Mouse (Mus musculus) neural tube, embryonic 15.5 days (tissue): ENCODE measurements around the gene Mcm5. TPM values are rescaled to one million over a fixed set of nuclear protein-coding genes. Genes with fewer than 3 reads are reported as not detected.

ENCODE experiments used
- ATAC-seq: fragments of 200-750 bp; cut with Nextera tagmentation; 2 replicates; pipeline ENCODE4 v1.8.0; 2017; ENCODE audit warnings: mild to moderate bottlenecking, moderate TSS enrichment, moderate library complexity; ENCODE audit not compliant: low FRiP score
- H3K27ac ChIP-seq: fragments of 300-500 bp; sonication (generic); replicated peaks from 2 replicates; pipeline ENCODE4 v1.5.1; 2015; ENCODE audit warnings: mild to moderate bottlenecking, inconsistent platforms
- H3K27me3 ChIP-seq: fragments of 300-500 bp; sonication (generic); replicated peaks from 2 replicates; pipeline ENCODE4 v1.6.1; 2015; ENCODE audit warnings: inconsistent platforms
- H3K36me3 ChIP-seq: fragments of 300-500 bp; sonication (generic); 2 replicates; pipeline ENCODE4 v1.6.1; 2015; ENCODE audit warnings: inconsistent platforms
- H3K4me1 ChIP-seq: fragments of 300-500 bp; sonication (generic); 2 replicates; pipeline ENCODE4 v1.6.1; 2015; ENCODE audit warnings: inconsistent platforms
- H3K4me2 ChIP-seq: fragments of 300-500 bp; sonication (generic); 2 replicates; pipeline ENCODE4 v1.6.1; 2015; ENCODE audit warnings: inconsistent platforms, mild to moderate bottlenecking, moderate library complexity
- H3K4me3 ChIP-seq: fragments of 300-500 bp; sonication (generic); replicated peaks from 2 replicates; pipeline ENCODE4 v1.5.1; 2015; ENCODE audit warnings: mild to moderate bottlenecking, inconsistent platforms
- H3K9ac ChIP-seq: fragments of 300-500 bp; sonication (generic); replicated peaks from 2 replicates; pipeline ENCODE4 v1.6.1; 2015; ENCODE audit warnings: mild to moderate bottlenecking, inconsistent platforms
- H3K9me3 ChIP-seq: fragments of 300-500 bp; sonication (generic); replicated peaks from 2 replicates; pipeline ENCODE4 v1.6.1; 2016; ENCODE audit warnings: inconsistent platforms
- WGBS: fragments of 180-500 bp; shearing (Covaris S2); methylation state at CpG from one replicate; pipeline ENCODE4 v1.1.7; 2015; ENCODE audit warnings: mixed read lengths; 5-methylcytosine and 5-hydroxymethylcytosine counted together
- polyA plus RNA-seq: library from polyadenylated mRNA; unstranded; fragments of >200 nt; fragmentation: Nextera tagmentation; extraction: Ambion mirVana; gene quantifications from 2 replicates; pipeline ENCODE4 v1.2.1, GENCODE M21; 2015

Mcm5 gene
- polyA plus RNA-seq, 1 experiment from 2014 or later: 25.7 TPM

DNA sequence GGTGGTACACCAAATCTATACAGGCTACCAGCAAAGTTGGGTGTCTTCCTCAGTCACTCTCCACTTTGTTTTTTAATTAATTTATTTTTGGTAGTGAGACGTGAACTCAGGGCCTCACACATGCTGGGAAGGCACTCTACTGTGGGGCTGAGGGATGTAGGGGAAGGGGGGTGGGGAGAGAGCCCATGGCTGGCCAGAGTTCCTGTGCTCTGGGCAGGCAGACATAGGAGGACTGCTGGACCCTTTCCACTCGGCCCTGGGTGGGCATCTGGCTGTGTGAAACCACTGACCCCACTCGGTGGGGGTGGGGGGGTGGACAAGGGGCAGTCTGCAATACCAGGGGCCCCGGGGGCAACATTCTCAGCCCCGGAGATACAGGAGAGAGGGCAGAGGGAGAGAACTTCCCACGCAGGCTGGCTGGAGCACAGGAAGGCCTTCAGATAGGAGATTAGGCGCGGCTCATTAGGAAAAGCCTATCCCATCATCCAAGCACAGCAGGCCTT, 5.9 kb upstream of the Mcm5 start:
- no peak overlapping the region for H3K4me3 ChIP-seq
- ATAC-seq: no peak
- no peaks in the 10 kb centered on the region for H3K27me3 ChIP-seq
- H3K27ac ChIP-seq: no peak overlapping the region
- no peaks in the 10 kb centered on the region for H3K36me3 ChIP-seq
- H3K9me3 ChIP-seq: no peaks in the 10 kb centered on the region
- H3K4me2 ChIP-seq: no peak overlapping the region
- peaks cover 3% of the 10 kb centered on the region; the same call in 1 of the 2 replicates for H3K4me1 ChIP-seq
- no peak overlapping the region for H3K9ac ChIP-seq
- WGBS: 18% methylated on average over 8 of the region's 8 CpGs

- 0% methylated on average over 9 of the region's 9 CpGs for WGBS
- Histone ChIP-seq H3K27ac (peak overlapping the region; percentile 80), H3K4me2 (peak overlapping the region; percentile 94), H3K9me3 (no peaks in the 10 kb centered on the region), H3K36me3 (peaks cover 14% of the 10 kb centered on the region), H3K4me1 (peaks cover 18% of the 10 kb centered on the region), H3K9ac (peak overlapping the region; percentile 58), H3K4me3 (peak overlapping the region; percentile 83), H3K27me3 (no peaks in the 10 kb centered on the region)
- peak; percentile 88 for ATAC-seq
Measured at GRCm38 (mm10) chr8:75108527-75109235, 688 bp upstream of the Mcm5 start.

- no peak for ATAC-seq
- Histone ChIP-seq H3K36me3 (peaks cover 14% of the 10 kb centered on the region), H3K9ac (peak overlapping the region; percentile 42; the same call in 1 of the 2 replicates), H3K4me1 (peaks cover 18% of the 10 kb centered on the region), H3K27me3 (no peaks in the 10 kb centered on the region), H3K9me3 (no peaks in the 10 kb centered on the region), H3K4me2 (peak overlapping the region; percentile 94), H3K4me3 (peak overlapping the region; percentile 83), H3K27ac (no peak overlapping the region)
- 18% methylated on average over 13 of the region's 13 CpGs for WGBS
Measured at GRCm38 (mm10) chr8:75110093-75110492, 724 bp downstream of the Mcm5 start.

GRCm38 (mm10) chr8:75118505-75118904, 9.1 kb downstream of the Mcm5 start:
- H3K4me2 ChIP-seq: no peak overlapping the region
- peaks cover 50% of the 10 kb centered on the region for H3K36me3 ChIP-seq
- H3K4me3 ChIP-seq: no peak overlapping the region
- no peaks in the 10 kb centered on the region for H3K9me3 ChIP-seq
- no peak overlapping the region for H3K9ac ChIP-seq
- H3K27me3 ChIP-seq: no peaks in the 10 kb centered on the region
- no peak overlapping the region for H3K27ac ChIP-seq
- WGBS: 97% methylated on average over 1 of the region's 1 CpGs
- no peak for ATAC-seq
- H3K4me1 ChIP-seq: no peaks in the 10 kb centered on the region

GRCm38 (mm10) chr8:75119287-75119686, 9.9 kb downstream of the Mcm5 start:
- Histone ChIP-seq H3K4me2 (no peak overlapping the region), H3K36me3 (peaks cover 50% of the 10 kb centered on the region), H3K4me3 (no peak overlapping the region), H3K27ac (no peak overlapping the region), H3K9me3 (no peaks in the 10 kb centered on the region), H3K9ac (no peak overlapping the region), H3K27me3 (no peaks in the 10 kb centered on the region), H3K4me1 (no peaks in the 10 kb centered on the region)
- WGBS: 93% methylated on average over 2 of the region's 2 CpGs
- ATAC-seq: no peak

DNA sequence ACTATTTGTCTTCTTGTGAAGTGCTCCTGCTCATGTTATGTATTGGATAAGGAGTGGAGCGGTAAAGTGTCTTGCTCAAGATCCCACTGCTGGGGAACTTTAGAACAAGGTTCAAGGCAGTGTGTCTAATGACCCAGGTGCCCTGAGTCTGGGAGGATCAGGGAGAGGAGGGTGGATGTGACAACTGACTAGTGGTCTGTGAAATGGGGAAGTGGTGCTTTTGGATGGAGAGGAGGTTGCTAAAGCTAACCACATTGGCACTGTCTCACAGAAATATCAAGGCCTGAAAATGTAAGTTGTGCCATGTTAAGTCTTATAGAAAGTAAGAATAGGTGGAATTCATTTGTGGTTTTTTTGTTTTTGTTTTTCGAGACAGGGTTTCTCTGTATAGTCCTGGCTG, 10.4 kb downstream of the Mcm5 start:
- peaks cover 53% of the 10 kb centered on the region for H3K36me3 ChIP-seq
- 95% methylated on average over 2 of the region's 2 CpGs for WGBS
- H3K9ac ChIP-seq: no peak overlapping the region
- H3K4me3 ChIP-seq: no peak overlapping the region
- ATAC-seq: no peak
- no peak overlapping the region for H3K27ac ChIP-seq
- no peaks in the 10 kb centered on the region for H3K27me3 ChIP-seq
- no peak overlapping the region for H3K4me2 ChIP-seq
- no peaks in the 10 kb centered on the region for H3K4me1 ChIP-seq
- H3K9me3 ChIP-seq: no peaks in the 10 kb centered on the region

GRCm38 (mm10) chr8:75127406-75127805, 18.0 kb downstream of the Mcm5 start:
- Histone ChIP-seq H3K4me3 (no peak overlapping the region), H3K36me3 (peaks cover 35% of the 10 kb centered on the region), H3K9ac (no peak overlapping the region), H3K9me3 (no peaks in the 10 kb centered on the region), H3K4me2 (no peak overlapping the region), H3K27me3 (no peaks in the 10 kb centered on the region), H3K27ac (no peak overlapping the region), H3K4me1 (no peaks in the 10 kb centered on the region)
- ATAC-seq: no peak
- 24% methylated on average over 1 of the region's 1 CpGs for WGBS

GRCm38 (mm10) chr8:75132485-75132884, 23.1 kb downstream of the Mcm5 start:
- H3K4me1 ChIP-seq: peaks cover 12% of the 10 kb centered on the region
- ATAC-seq: no peak
- no peaks in the 10 kb centered on the region for H3K27me3 ChIP-seq
- H3K4me2 ChIP-seq: no peak overlapping the region
- 18% methylated on average over 3 of the region's 3 CpGs for WGBS
- no peak overlapping the region for H3K4me3 ChIP-seq
- no peaks in the 10 kb centered on the region for H3K9me3 ChIP-seq
- H3K36me3 ChIP-seq: peaks cover 5% of the 10 kb centered on the region; the same call in 1 of the 2 replicates
- no peak overlapping the region for H3K27ac ChIP-seq
- H3K9ac ChIP-seq: no peak overlapping the region

DNA sequence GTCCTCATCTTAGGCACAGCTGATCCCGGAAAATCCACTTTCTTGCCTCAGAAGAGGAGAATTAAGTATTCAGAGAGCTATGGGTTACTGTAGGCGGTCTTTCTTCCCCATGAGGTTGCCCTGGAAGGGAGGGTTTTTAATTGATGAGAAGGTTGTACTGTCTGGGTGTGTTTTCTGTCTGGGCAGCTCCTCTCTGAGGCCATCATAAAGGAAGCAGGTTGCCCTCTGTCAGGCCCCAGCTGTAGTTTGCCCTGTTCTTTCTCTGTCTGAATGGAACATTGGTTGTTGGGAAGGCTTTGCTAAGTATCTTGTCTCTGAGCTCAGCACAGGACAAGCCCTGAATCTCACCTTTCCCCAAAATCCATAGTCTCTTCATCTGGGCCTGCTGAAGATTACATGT, 24.0 kb downstream of the Mcm5 start:
- WGBS: 76% methylated on average over 2 of the region's 2 CpGs
- H3K9me3 ChIP-seq: no peaks in the 10 kb centered on the region

DNA sequence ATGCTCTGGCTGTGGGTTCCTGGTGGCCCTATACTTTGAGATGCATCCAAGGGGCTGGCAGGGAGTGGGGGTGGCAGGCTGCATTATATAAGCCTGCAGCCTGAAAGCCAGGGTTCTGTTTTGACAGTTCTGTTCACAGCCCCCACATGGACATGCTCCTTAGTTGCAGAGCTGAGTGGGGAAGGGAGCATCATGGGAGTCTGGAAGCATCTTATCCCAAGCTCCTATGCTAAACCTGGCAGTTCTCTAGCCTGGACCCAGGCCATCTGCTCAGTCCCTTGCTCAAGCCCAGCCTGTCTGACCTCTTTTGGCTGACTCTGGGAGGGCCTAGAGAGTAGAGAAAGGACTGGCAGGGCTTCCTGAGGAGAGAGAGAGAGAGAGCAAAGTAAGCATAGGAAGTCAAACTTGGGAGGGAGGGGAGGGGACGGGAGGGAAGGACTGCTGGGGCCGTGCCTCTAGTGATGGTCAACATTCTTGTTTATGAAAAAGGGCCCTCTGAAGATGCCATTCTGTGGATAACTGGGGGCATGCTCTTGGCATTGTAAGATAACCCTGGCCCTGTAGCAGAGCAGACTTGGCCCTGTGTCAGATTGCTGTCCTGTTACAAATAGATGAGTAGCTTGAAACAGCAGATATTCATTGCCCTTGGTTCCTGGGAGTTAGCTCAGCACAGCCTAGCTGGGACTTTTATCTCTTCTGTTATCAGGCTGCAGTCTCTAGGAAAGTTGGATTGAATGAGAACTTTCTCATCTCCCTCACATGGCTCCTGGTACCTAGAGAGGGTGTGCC, 25.4 kb downstream of the Mcm5 start:
- peaks cover 12% of the 10 kb centered on the region for H3K4me1 ChIP-seq
- ATAC-seq: 0 out of 2 replicates have a peak, but pooled peaks have one; percentile 48
- WGBS: 34% methylated on average over 2 of the region's 2 CpGs
- H3K4me2 ChIP-seq: no peak overlapping the region
- H3K36me3 ChIP-seq: no peaks in the 10 kb centered on the region
- H3K27me3 ChIP-seq: no peaks in the 10 kb centered on the region
- H3K27ac ChIP-seq: peak overlapping the region; percentile 58; the same call in 1 of the 2 replicates
- H3K4me3 ChIP-seq: no peak overlapping the region
- no peaks in the 10 kb centered on the region for H3K9me3 ChIP-seq
- no peak overlapping the region for H3K9ac ChIP-seq

More for the DNA sequence above, 24.0 kb downstream of the Mcm5 start:
- Histone ChIP-seq H3K27ac (no peak overlapping the region), H3K9ac (no peak overlapping the region), H3K4me3 (no peak overlapping the region), H3K36me3 (0 out of 2 replicates have a peak, but pooled peaks cover 1% of the 10 kb centered on the region), H3K4me1 (peaks cover 12% of the 10 kb centered on the region), H3K27me3 (no peaks in the 10 kb centered on the region), H3K4me2 (no peak overlapping the region)
- ATAC-seq: no peak

DNA sequence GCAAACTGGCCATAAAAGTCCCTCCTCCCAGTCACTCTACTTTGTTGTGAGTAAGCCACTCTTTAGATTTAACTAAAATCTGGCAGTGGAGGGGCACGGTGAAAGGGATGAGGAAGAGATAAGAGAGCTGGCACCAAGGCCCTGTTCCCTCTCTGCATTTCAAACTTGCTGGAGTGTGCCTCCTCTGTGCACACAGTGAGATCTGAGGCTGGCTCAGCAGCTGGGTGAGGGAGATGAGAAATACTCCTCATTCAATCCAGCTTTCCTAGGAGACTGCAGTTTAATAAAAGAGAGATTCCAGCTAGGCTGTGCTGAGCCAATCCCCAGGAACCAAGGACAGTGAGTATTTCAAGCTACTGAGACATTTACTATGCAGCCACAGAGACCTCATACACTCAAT, 26.4 kb downstream of the Mcm5 start:
- Histone ChIP-seq H3K36me3 (no peaks in the 10 kb centered on the region), H3K4me2 (no peak overlapping the region), H3K27me3 (no peaks in the 10 kb centered on the region), H3K9me3 (no peaks in the 10 kb centered on the region), H3K4me1 (peaks cover 12% of the 10 kb centered on the region), H3K9ac (no peak overlapping the region), H3K4me3 (no peak overlapping the region), H3K27ac (peak overlapping the region; percentile 58)
- WGBS: 23% methylated on average over 1 of the region's 1 CpGs
- peak; percentile 48 for ATAC-seq

GRCm38 (mm10) chr8:75136256-75136655, 26.9 kb downstream of the Mcm5 start:
- Histone ChIP-seq H3K27me3 (no peaks in the 10 kb centered on the region), H3K4me2 (no peak overlapping the region), H3K27ac (peak overlapping the region; percentile 58; the same call in 1 of the 2 replicates), H3K36me3 (no peaks in the 10 kb centered on the region), H3K9me3 (no peaks in the 10 kb centered on the region), H3K4me1 (peaks cover 12% of the 10 kb centered on the region), H3K4me3 (no peak overlapping the region), H3K9ac (no peak overlapping the region)
- WGBS: 78% methylated on average over 2 of the region's 2 CpGs
- no peak for ATAC-seq
